Mouse (Mus musculus): ENCODE measurements around the gene Phyhd1. TPM values are rescaled to one million over a fixed set of nuclear protein-coding genes. Genes with fewer than 3 reads are reported as not detected.
A peak's percentile ranks its signal among the peaks of the same experiment; 100 is the strongest.

Gene Phyhd1
- total RNA-seq, 2 experiments from 2014 or later: 17.7 to 20.1 TPM

DNA sequence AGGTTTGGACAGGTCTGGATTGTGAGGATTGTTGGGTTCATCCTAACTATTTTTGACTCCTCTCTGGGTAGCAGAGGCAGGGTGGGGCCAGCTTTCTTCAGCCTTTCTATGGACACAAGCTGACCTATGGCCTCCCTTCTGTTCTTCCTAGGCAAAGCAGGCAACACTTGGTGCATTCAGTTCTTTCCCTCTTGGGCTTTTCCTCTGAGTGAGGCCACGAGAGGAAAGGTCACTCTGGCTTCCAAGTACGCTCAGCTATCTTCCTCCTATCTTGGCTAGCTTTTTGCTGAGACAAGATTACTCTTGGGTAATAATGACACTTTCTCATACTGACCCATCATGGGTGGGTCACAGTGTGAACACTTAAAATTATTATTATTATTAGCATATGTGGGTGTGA is 17.2 kb downstream of the Phyhd1 start:
- DNase-seq (ENCODE audit: low spot score in 2 of 2): no peak

DNA sequence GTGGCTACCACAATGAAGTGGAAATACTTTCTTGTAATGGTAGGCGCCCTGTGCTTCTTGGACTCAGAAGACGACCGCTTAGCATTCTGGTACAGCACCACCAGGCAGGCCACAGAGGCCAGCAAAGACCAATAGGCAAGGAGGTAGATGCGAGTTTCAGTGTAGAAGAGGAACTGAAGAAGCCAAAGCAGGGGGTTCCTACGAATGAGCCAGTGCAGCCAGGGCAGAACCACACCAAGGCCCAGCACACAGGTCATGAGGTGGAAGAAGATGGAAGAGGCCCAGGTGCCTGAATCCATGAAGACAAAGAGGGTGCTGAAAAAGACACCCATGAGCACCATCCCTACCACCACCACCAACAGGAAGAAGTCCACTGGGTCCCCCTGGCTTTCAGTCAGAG is 19.0 kb downstream of the Phyhd1 start:
- DNase-seq (ENCODE audit: low spot score in 2 of 2): no peak

DNA sequence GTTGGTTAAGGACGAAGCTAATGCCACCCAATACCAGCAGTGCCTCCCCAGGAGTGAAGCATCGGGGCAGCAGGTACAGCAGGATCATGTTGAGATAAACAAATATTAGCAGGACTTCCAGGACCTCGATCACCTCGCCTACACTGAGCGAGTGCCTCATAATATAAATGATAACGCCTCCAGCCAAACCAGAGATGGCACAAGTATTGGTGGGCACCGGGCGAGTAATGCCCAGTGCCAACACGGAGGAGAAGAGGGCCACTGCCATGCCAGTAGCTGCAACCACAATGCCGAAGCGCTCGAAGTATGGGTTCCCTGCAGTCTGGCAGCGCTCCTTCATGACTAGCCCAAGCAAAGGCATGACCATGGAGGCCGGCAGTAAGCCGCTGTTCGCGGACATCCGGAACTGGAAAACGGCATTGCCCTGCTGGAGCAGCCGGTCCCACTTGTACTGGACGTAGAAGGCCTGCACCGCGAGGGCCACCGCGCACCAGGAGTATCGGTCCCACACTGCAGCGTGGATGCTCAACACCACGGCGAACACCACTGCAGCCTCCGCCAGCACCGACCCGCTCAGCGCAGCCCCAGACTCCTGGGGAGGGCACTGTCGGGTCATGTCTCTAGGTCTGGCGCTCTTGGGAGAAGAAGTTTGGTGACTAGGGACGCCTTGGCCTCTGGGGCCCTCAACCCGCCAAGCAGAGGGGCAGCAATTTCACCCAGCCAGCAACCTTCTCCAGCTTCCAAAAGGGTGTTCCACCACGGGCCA is 19.6 kb downstream of the Phyhd1 start:
- no peak for DNase-seq (ENCODE audit: low spot score in 2 of 2)

DNA sequence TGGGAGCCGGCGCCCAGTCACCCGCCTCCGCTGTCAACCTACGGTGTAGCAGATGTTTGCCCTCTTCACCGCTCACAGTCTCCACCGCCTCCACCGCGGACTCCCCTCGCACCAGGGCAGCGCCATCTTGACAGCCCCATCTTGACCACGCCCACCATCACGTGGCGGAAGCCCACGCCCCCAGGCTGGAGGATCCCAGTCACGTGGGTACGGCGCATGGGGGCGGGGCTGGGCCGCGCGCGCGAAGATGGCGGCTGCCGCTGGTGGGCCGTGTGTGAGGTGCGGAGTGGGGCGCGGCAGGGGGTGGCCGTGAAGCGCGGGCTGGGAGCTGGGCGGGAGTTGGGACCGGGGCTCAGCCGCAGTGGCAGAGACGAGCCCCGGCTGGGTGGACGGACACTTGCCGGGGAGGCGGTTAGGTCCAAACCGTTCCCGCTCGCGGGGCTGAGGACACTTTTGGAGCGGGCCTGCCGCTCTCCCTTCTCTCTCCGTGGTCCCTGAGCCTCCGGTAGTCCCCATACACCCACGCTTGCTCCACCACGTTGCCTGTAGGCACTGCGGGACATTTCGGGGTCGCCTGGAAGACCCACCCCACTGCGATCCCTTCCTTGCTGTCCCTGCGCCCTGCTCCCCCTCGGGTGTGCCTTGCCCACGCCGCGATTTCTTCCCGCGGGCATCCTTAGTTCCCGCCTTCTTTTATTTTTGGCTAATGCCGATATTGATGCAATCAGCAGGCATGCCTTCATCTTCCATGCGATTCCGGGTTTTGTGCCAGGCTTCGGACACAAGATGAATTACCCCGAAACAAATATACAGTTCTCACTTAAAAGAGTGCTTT is 20.4 kb downstream of the Phyhd1 start, which contains the start of the genes Dolk and Nup188:
Dolk (minus strand) TSS at position 143 of the 835 bp plus-strand sequence.
Nup188 (plus strand) TSS at position 206 of the 835 bp plus-strand sequence.
- DNase-seq (ENCODE audit: low spot score in 2 of 2): peak; percentile 93 to 96

DNA sequence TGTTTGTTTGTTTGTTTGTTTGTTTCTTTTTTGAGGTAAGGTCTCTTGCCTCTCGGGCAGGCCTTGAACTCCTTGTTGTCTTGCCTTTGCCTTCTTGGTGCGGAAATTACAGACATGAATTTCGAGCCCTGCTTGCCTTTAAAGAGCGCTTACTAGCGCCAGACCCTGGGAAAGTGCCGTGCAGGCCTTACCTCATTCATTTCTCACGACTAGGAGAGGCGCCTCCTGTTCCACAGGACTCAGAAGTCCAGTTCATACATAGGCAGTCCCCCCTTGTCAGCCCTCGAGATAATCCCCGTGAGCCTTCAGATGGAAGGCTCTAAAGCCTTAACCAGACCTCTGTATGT is 21.0 kb downstream of the Phyhd1 start:
- no peak for DNase-seq (ENCODE audit: low spot score in 2 of 2)

DNA sequence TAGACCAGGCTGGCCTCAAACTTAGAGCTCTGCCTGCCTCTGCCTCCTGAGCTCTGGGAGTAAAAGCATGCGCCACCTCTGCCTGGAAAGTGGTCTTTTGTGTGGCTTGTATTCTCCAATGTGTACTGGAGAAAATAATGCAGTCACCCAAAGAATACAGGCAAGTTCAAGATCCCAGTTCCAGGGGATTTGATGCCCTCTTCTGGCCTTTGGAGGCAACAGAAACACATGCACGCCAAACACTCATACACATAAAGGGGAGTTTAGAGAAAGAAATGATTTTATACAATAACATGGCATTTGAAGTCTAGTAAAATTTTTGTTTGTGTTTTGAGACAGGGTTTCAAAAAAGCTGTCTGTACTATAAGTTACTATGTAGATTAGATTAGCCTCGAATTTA is 33.5 kb downstream of the Phyhd1 start:
- DNase-seq (ENCODE audit: low spot score in 2 of 2): no peak

DNA sequence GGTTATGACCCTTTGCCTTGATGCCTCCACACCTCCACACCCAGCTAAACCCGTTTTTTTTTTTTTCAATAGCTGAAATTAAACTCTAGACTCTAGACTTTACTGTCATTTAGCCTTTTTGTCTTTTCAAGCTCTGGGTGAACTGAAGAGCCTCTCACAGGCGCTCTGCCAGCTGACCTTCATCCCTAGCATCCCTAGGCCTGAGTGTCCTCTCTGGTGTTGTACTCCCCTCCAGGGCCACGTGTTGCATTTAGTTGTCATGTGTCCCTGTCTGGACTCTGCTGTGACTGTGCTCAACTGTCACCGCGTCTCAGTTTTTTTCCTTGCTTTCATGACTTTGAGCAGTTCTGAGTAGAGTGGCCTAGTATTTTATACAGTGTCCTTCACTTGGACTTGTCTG is 34.0 kb downstream of the Phyhd1 start:
- no peak for DNase-seq (ENCODE audit: low spot score in 2 of 2)

DNA sequence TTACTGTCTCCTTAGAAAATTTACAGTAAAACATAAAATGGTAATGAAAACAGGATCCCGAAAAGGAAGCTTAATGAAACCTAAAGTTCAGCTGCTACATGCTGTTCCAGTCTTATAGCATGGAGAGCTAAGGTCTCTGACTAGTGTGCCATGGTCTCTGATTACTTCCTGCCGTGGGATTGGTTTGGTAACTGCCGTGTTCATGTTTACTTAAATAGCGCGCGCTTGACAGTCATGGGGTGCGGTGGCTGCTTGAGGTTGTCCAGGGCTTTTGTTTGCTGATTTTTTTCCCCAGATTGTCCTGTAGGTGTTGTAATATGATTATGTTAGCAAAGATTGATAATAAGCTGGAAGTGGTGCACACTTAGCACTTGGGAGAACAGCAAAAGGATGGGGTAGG is 40.1 kb downstream of the Phyhd1 start:
- DNase-seq (ENCODE audit: low spot score in 2 of 2): no peak

DNA sequence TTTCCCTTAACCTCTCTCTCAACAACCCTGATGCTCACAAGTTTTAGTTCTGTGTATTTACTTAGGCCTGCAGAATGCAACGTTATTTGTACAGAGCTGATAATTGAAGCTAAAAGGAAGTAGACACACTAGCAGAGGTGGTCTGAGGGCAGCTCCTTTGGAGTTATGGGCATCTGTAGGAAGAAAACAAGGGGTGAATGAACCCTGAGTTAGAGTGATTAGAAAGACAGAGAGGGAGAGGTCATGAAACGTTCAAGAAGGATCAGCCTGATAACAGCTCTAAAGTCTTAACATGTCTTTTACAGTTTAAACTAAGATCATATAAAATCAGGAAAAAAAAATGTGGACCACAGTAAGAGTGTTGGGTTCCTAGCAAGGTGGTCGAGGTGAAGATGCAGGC is 43.3 kb downstream of the Phyhd1 start:
- no peak for DNase-seq (ENCODE audit: low spot score in 2 of 2)

DNA sequence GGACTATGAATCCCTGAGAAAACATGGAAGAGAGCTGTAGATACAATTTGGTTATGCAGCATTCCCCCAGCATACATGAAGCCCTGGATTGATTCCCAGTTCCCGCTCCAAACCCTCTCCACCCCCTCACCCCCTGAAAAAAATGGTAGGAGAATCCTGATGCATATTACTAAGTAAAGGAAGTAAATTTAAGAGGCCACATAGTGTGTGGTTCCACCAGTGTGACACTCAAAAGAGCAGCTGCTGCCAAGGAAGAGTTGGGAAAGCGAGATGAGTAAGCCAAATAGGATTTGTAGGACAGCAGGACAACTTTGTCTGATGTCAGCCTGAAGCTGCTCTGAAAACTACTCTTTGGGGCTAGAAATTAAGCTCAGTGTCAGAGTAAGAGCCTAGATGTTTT is 45.5 kb downstream of the Phyhd1 start:
- DNase-seq (ENCODE audit: low spot score in 2 of 2): no peak

DNA sequence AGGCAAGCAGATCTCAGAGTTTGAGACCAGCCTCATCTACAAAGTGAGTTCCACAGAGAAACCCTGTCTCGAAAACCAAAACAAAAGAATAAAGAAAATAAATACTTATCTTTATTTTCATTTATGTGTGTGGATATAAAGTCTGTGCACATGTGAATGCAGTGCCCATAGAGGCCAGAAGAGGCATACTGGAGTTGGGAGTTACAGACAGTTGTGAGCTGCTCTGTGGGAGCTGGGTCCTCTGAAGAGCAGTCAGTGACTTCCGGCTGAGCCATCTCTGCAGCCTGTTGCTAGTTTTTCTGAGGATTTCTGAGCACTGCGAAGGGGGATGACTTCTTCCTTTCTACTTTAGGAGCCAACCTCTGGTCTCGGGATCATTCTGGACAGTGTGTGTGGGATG is 50.1 kb downstream of the Phyhd1 start:
- no peak for DNase-seq (ENCODE audit: low spot score in 2 of 2)

DNA sequence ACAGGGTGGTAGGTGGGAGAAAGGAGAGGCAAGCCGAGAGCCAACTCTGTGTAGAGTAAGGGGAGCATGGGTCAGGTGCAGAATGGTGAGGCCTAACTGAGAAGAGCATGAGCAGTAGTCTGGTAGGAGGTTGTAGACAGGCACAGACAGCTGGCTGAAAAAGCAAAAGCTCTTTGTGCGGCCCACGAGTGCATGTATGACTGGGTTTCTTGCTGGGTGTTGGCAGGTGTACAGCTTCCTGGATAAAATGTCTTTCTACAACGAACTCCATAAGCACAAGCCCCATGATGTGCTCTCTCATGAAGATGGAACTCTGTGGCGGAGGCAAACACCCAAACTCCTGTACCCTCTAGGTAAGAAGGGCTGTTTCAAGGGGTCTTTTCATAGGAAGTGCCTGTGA is 51.0 kb downstream of the Phyhd1 start:
- DNase-seq (ENCODE audit: low spot score in 2 of 2): peak; percentile 46 to 65

DNA sequence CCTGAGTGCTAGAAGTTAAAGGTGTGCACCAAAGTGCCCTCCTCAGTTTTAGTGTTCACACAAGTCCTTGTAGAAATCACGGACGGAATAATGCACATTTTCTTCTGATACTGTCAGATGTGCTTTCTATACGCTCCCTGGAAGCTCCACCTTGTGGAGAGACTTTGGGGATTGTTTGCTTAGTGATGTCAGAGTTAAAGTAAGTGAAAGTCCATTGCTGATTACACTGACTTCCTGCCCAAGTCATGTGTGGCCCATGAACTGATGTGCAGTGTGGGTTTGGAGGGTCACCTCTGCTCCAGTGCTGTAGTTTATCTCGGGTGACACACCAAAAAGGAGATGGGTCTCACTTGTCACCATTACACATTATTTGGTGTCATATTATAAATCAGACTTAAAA is 53.3 kb downstream of the Phyhd1 start:
- DNase-seq (ENCODE audit: low spot score in 2 of 2): no peak

DNA sequence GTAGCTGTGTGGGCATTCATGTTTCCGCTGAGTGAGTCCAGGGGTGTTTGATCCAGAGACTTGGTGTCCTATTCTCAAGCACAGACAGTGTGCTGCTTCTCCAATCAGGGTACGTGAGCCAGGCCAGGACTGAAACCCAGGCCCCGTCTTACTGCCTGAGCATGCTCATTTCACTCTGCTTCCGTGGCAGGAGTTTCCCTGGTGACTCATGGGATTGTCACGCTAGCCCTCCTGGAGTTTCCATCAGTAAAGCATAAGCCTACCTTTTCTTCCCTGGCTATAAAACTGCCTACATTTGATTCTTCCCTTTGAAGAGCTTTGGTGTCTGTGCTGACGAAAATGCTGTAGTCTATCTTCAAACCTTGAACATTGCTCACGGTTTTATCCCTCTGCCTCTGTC is 57.1 kb downstream of the Phyhd1 start:
- no peak for DNase-seq (ENCODE audit: low spot score in 2 of 2)

DNA sequence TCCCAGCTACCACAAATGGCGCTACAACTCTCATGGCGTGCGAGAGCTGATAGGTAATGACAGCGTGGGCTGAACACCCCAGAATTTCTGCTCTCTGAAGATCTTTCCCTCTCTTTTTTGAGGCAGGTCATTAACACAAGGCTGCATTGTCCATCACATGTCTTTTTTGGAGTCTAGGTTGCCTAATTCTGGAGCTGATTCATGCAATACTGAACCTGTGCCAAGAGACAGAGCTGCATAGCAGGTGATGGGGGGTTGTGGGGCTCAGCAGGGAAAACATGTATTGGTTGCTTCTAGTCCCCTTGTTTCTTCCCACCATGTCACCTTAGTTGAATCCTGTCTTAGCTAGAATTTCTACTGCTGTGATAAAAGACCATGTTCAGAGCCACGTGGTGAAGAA is 59.3 kb downstream of the Phyhd1 start:
- no peak for DNase-seq (ENCODE audit: low spot score in 2 of 2)

DNA sequence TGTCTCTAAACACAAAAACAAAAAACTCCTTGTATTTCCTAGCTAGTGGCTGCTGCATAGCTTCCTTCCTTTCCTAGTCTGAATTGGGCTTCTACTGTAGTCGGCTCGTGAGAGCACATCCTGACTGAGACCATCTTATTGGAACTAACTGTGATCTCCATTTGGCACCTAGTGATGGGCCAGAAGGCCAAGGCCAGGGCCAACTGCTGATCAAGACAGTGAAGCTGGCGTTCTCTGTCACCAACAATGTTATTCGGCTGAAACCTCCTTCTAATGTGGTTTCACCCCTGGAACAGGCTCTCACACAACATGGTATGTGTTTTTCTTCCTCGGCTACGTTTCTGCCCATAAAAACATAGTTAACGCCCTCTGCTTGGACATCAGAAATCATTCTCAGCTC is 61.3 kb downstream of the Phyhd1 start:
- no peak for DNase-seq (ENCODE audit: low spot score in 2 of 2)

DNA sequence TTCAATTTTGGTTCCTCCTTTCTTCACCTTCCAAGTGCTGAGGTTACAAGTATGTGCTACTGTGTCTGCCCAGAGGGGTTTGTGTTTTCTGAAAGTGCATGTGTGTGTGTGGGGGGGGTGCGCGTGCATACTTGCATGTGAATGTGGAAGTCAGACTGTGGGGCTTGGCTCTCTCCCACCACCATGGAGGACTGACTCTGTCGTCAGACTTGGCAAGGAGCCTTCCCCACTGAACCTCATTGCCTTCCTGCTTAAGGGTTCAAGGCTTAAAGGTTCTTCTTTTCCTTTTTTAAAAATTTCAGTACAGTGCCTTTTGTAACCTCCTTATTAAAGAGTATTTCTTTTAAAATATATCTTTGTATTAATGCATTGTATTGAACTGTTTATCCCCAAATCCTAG is 62.8 kb downstream of the Phyhd1 start:
- DNase-seq (ENCODE audit: low spot score in 2 of 2): no peak

Other genes starting within 250 kb of the Phyhd1 start
- 10 to 100 TPM; 38.3 to 39.4 TPM for gene Wdr34, start 217.3 kb upstream of the Phyhd1 start, total RNA-seq (2021)
- gene Set, start 208.8 kb upstream of the Phyhd1 start, total RNA-seq (2021): 100 to 1,000 TPM; 192 to 199 TPM
- 1 to 10 TPM; 2.1 to 3.8 TPM for gene Pkn3, start 188.5 kb upstream of the Phyhd1 start, total RNA-seq (2021)
- 10 to 100 TPM in 1 of 2 experiments, 1 to 10 TPM in 1; 7.9 to 10.5 TPM for gene Zdhhc12, start 172.6 kb upstream of the Phyhd1 start, total RNA-seq (2021)
- 100 to 1,000 TPM; 187 to 193 TPM for gene Zer1, start 141.6 kb upstream of the Phyhd1 start, total RNA-seq (2021)
- gene Tbc1d13, start 132.5 kb upstream of the Phyhd1 start, total RNA-seq (2021): 10 to 100 TPM; 51.1 to 54.7 TPM
- gene Endog, start 94.7 kb upstream of the Phyhd1 start, total RNA-seq (2021): 10 to 100 TPM; 20.7 to 24.9 TPM
- 10 to 100 TPM; 34.2 to 34.6 TPM for gene Spout1, start 87.7 kb upstream of the Phyhd1 start, total RNA-seq (2021)
- gene Kyat1, start 60.4 kb upstream of the Phyhd1 start, total RNA-seq (2021): 10 to 100 TPM; 15.2 to 16.1 TPM
- 10 to 100 TPM; 61.5 to 62.8 TPM for gene Lrrc8a, start 28.5 kb upstream of the Phyhd1 start, total RNA-seq (2021)
- 1 to 10 TPM; 8.4 to 9.5 TPM for gene Gm28035, start 25.6 kb upstream of the Phyhd1 start, total RNA-seq (2021)
- gene Gm28038, start 14.8 kb downstream of the Phyhd1 start, total RNA-seq (2021): not detected
- 10 to 100 TPM; 19.8 to 22.3 TPM for gene Dolk, start 20.1 kb downstream of the Phyhd1 start, total RNA-seq (2021)
- 10 to 100 TPM; 19.5 to 21.9 TPM for gene Nup188, start 20.2 kb downstream of the Phyhd1 start, total RNA-seq (2021)
- gene Sh3glb2, start 93.1 kb downstream of the Phyhd1 start, total RNA-seq (2021): 100 to 1,000 TPM; 274 to 286 TPM
- 100 to 1,000 TPM; 105 to 111 TPM for gene Miga2, start 98.0 kb downstream of the Phyhd1 start, total RNA-seq (2021)
- gene Dolpp1, start 126.1 kb downstream of the Phyhd1 start, total RNA-seq (2021): 10 to 100 TPM; 21.9 to 26.3 TPM
- 10 to 100 TPM; 45.9 to 55.6 TPM for gene Crat, start 149.6 kb downstream of the Phyhd1 start, total RNA-seq (2021)
- gene Ptpa, start 149.8 kb downstream of the Phyhd1 start, total RNA-seq (2021): 100 to 1,000 TPM; 170 to 176 TPM
- gene Ier5l, start 208.0 kb downstream of the Phyhd1 start, total RNA-seq (2021): 10 to 100 TPM; 15.2 to 18.0 TPM

Measured in layer of hippocampus, adult 18-20 months (tissue).